Mouse (Mus musculus) embryonic facial prominence, embryonic 14.5 days (tissue): ENCODE measurements around the gene Rdh16f2. TPM values are rescaled to one million over a fixed set of nuclear protein-coding genes. Genes with fewer than 3 reads are reported as not detected.
A peak's percentile ranks its signal among the peaks of the same experiment; 100 is the strongest.

ENCODE experiments used
- ATAC-seq: fragments of 200-750 bp; cut with Nextera tagmentation; 2 replicates; pipeline ENCODE4 v1.8.0; 2017; ENCODE audit warnings: low read depth, moderate number of reproducible peaks, moderate TSS enrichment
- DNase-seq: peaks from one replicate; pipeline ENCODE4 v3.0.0-alpha.2; 2015; ENCODE audit warnings: low spot score
- H3K27ac ChIP-seq: fragments of 300-500 bp; sonication (generic); replicated peaks from 2 replicates; pipeline ENCODE4 v1.5.1; 2014; ENCODE audit warnings: low read depth, mild to moderate bottlenecking, low read length, moderate library complexity
- H3K27me3 ChIP-seq: fragments of 300-500 bp; sonication (generic); replicated peaks from 2 replicates; pipeline ENCODE4 v1.6.1; 2014; ENCODE audit warnings: low read length; ENCODE audit not compliant: control insufficient read depth, insufficient read depth
- H3K36me3 ChIP-seq: fragments of 300-500 bp; sonication (generic); 2 replicates; pipeline ENCODE4 v1.6.1; 2014; ENCODE audit warnings: low read length, mixed read lengths; ENCODE audit not compliant: control insufficient read depth, insufficient read depth
- H3K4me1 ChIP-seq: fragments of 300-500 bp; sonication (generic); 2 replicates; pipeline ENCODE4 v1.6.1; 2014; ENCODE audit warnings: antibody characterized with exemption, low read length; ENCODE audit not compliant: control insufficient read depth, insufficient read depth
- H3K4me2 ChIP-seq: fragments of 300-500 bp; sonication (generic); 2 replicates; pipeline ENCODE4 v1.6.1; 2014; ENCODE audit warnings: low read depth, mild to moderate bottlenecking, low read length, moderate library complexity, mixed read lengths
- H3K4me3 ChIP-seq: fragments of 300-500 bp; sonication (generic); 2 replicates; pipeline ENCODE4 v1.5.1; 2014; ENCODE audit warnings: low read depth, mild to moderate bottlenecking, low read length
- H3K9ac ChIP-seq: fragments of 300-500 bp; sonication (generic); 2 replicates; pipeline ENCODE4 v1.6.1; 2014; ENCODE audit warnings: low read depth, mild to moderate bottlenecking, low read length, moderate library complexity, mixed read lengths
- H3K9me3 ChIP-seq: fragments of 300-500 bp; sonication (generic); 2 replicates; pipeline ENCODE4 v1.6.1; 2016; ENCODE audit warnings: low read length; ENCODE audit not compliant: control insufficient read depth
- WGBS: fragments of 180-500 bp; shearing (Covaris S2); extraction: QIAGEN DNeasy Blood & Tissue Kit; methylation state at CpG from one replicate; pipeline ENCODE4 v1.1.7; 2014; 5-methylcytosine and 5-hydroxymethylcytosine counted together
- polyA plus RNA-seq: library from polyadenylated mRNA; unstranded; fragments of >200 nt; fragmentation: Nextera tagmentation; extraction: Ambion mirVana; gene quantifications from 2 replicates; pipeline ENCODE4 v1.2.1, GENCODE M21; 2014

The Rdh16f2 gene
- polyA plus RNA-seq, 1 experiment from 2014 or later = not detected

- H3K4me2 ChIP-seq = no peak within 1 kb of the TSS
Measured at GRCm38 (mm10) chr10:127898218-127898617, 31.9 kb downstream of the Rdh16f2 start, which contains the start of gene Sdr9c7. Gene Sdr9c7, plus strand, starts transcription at chr10:127898518.

GRCm38 (mm10) chr10:127899783-127900182 lies 33.5 kb downstream of the Rdh16f2 start:
- Histone ChIP-seq H3K36me3 (no peaks in the 10 kb centered on the region), H3K4me2 (no peak overlapping the region), H3K27ac (no peak overlapping the region), H3K9ac (no peak overlapping the region), H3K27me3 (no peaks in the 10 kb centered on the region; the same call in 1 of the 2 replicates), H3K9me3 (no peaks in the 10 kb centered on the region), H3K4me1 (no peaks in the 10 kb centered on the region), H3K4me3 (no peak overlapping the region)
- no peak for ATAC-seq
- WGBS = 73% methylated on average over 5 of the region's 5 CpGs
- no peak for DNase-seq

More at GRCm38 (mm10) chr10:127898218-127898617, 31.9 kb downstream of the Rdh16f2 start, which contains the start of gene Sdr9c7:
- Histone ChIP-seq H3K9me3 (no peaks in the 10 kb centered on the region), H3K4me3 (no peak within 1 kb of the TSS), H3K36me3 (no peaks in the 10 kb centered on the region), H3K9ac (no peak within 1 kb of the TSS), H3K27ac (no peak within 1 kb of the TSS), H3K4me1 (no peaks in the 10 kb centered on the region), H3K27me3 (no peaks in the 10 kb centered on the region; the same call in 1 of the 2 replicates)
- WGBS = 58% methylated on average over 2 of the region's 2 CpGs
- ATAC-seq (no peak), DNase-seq (no peak)

GRCm38 (mm10) chr10:127901751-127902150 lies 35.5 kb downstream of the Rdh16f2 start:
- Histone ChIP-seq H3K9me3 (no peaks in the 10 kb centered on the region), H3K27ac (no peak overlapping the region), H3K4me3 (no peak overlapping the region), H3K4me2 (no peak overlapping the region), H3K36me3 (no peaks in the 10 kb centered on the region), H3K4me1 (no peaks in the 10 kb centered on the region), H3K27me3 (no peaks in the 10 kb centered on the region; the same call in 1 of the 2 replicates), H3K9ac (no peak overlapping the region)
- ATAC-seq = no peak
- 77% methylated on average over 4 of the region's 4 CpGs for WGBS
- DNase-seq = no peak

GRCm38 (mm10) chr10:127903116-127903515 lies 36.8 kb downstream of the Rdh16f2 start:
- no peak for ATAC-seq
- Histone ChIP-seq H3K4me3 (no peak overlapping the region), H3K9ac (no peak overlapping the region), H3K27ac (no peak overlapping the region), H3K4me1 (no peaks in the 10 kb centered on the region), H3K36me3 (no peaks in the 10 kb centered on the region), H3K9me3 (no peaks in the 10 kb centered on the region), H3K27me3 (no peaks in the 10 kb centered on the region; the same call in 1 of the 2 replicates), H3K4me2 (no peak overlapping the region)
- no peak for DNase-seq
- 57% methylated on average over 1 of the region's 1 CpGs for WGBS

- peak; percentile 73 for DNase-seq
- no peak overlapping the region for H3K27ac ChIP-seq
- WGBS = 63% methylated on average over 7 of the region's 7 CpGs
Measured at GRCm38 (mm10) chr10:127904718-127905446, 38.6 kb downstream of the Rdh16f2 start.

GRCm38 (mm10) chr10:127906138-127906537 lies 39.9 kb downstream of the Rdh16f2 start:
- H3K9me3 ChIP-seq = no peaks in the 10 kb centered on the region
- 82% methylated on average over 2 of the region's 2 CpGs for WGBS
- no peaks in the 10 kb centered on the region for H3K27me3 ChIP-seq
- H3K27ac ChIP-seq = no peak overlapping the region
- H3K4me2 ChIP-seq = no peak overlapping the region
- H3K4me3 ChIP-seq = no peak overlapping the region
- H3K4me1 ChIP-seq = no peaks in the 10 kb centered on the region
- ATAC-seq (no peak), DNase-seq (no peak)
- H3K36me3 ChIP-seq = no peaks in the 10 kb centered on the region
- no peak overlapping the region for H3K9ac ChIP-seq

More at GRCm38 (mm10) chr10:127904718-127905446, 38.6 kb downstream of the Rdh16f2 start:
- ATAC-seq = peak; percentile 60
- H3K4me1 ChIP-seq = no peaks in the 10 kb centered on the region
- H3K4me2 ChIP-seq = no peak overlapping the region
- no peak overlapping the region for H3K9ac ChIP-seq
- no peaks in the 10 kb centered on the region for H3K9me3 ChIP-seq
- H3K27me3 ChIP-seq = no peaks in the 10 kb centered on the region
- H3K36me3 ChIP-seq = no peaks in the 10 kb centered on the region
- H3K4me3 ChIP-seq = no peak overlapping the region

DNA sequence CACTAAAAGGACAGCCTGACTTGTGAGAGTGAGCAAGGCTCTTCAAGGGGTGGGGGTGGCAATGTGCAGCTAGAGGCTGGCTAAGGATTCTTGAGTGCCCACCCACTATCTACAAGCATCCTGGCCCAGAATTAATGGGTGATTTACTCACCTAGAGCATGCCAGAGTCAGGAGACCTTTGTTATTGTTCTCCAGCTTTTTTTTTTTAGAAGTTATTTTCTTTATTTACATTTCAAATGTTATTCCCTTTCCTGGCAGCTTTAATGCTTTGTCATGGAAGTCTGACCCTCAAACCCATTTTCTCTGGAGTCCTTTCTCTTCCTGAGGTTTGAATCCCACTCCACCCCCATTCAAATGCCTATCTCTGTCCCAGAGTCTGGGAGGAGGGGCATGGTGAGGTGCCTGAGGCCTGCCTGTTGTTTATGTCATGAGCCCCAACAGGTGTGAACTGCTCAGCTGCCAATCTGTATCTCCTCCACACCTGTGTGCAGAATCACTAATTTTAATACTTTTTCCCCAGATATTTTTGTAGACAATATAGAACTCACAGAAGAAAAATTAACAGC lies 41.2 kb downstream of the Rdh16f2 start:
- ATAC-seq (no peak), DNase-seq (no peak)
- no peaks in the 10 kb centered on the region for H3K27me3 ChIP-seq
- H3K9ac ChIP-seq = no peak overlapping the region
- H3K4me3 ChIP-seq = no peak overlapping the region
- H3K36me3 ChIP-seq = no peaks in the 10 kb centered on the region
- H3K4me1 ChIP-seq = no peaks in the 10 kb centered on the region
- no peaks in the 10 kb centered on the region for H3K9me3 ChIP-seq
- no peak overlapping the region for H3K4me2 ChIP-seq
- no peak overlapping the region for H3K27ac ChIP-seq

- H3K9me3 ChIP-seq = no peaks in the 10 kb centered on the region
Measured at GRCm38 (mm10) chr10:127915578-127915977, 49.3 kb downstream of the Rdh16f2 start.

More at GRCm38 (mm10) chr10:127915578-127915977, 49.3 kb downstream of the Rdh16f2 start:
- H3K9ac ChIP-seq = no peak overlapping the region
- DNase-seq (no peak), ATAC-seq (no peak)
- 87% methylated on average over 1 of the region's 1 CpGs for WGBS
- no peak overlapping the region for H3K4me3 ChIP-seq
- H3K27me3 ChIP-seq = no peaks in the 10 kb centered on the region
- no peaks in the 10 kb centered on the region for H3K4me1 ChIP-seq
- no peak overlapping the region for H3K27ac ChIP-seq
- no peaks in the 10 kb centered on the region for H3K36me3 ChIP-seq
- no peak overlapping the region for H3K4me2 ChIP-seq
